Comparison of ENCODE assay signal across 8 mouse cellular contexts in the genomic region with DNA sequence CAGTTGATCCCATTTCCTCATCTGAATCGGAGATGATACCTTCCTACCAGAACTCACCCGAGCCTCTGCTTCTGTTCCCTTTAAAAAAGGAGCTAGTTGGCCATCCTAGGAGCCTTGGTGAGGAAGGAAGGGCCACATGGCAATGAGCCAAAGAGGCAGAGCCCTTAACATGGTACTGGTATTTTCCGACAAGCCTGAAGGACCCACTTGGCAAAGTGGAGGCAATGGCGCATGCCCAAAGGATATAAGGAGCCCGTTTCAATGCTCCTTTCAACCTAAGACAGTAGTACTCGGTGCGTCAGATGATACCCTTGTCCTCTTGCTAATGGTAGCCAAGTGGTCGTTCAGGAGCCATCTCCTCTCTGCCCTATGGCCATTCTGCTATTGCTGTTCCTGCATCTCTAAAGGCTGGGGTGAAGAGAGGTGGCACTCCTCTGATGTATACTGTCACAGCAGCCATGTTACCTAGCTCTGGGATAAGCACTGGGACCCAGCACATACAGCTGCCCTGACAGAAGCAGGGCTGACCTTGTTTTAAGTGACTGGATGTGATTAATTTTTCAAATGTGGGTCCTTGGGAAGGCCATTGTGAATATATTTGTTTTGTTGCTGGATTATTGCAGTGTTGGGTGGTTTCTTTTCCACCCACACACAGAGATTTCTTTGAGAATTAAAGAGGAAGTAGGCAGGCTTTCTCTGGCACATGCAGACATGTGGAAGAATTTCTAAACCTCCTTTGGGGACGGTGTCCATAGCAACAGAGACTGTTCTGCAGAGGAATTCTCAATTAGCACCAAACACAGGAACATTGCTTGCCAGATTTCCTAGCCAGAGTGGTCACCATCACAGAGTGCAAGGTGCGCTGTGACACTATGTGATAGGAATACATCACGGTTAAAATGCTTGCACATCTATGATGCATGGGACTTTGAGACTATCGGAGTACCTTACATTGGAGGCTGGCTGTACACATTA.
DNase-seq lines count a peak whose midpoint lies in the region; ATAC-seq and TF ChIP-seq lines count a peak whose summit lies in the region.

No protein-coding gene starts in this region.

- peak overlapping the region; percentile 70 for H3K27ac ChIP-seq in gastrocnemius, adult 2 months
- peak overlapping the region; percentile 82 for H3K27ac ChIP-seq in midbrain, embryonic 12.5 days (replicated peaks)

- TF ChIP-seq CTCF in gastrocnemius, adult 2 months (IDR thresholded peaks at IDR 0.05): no peak

- H3K4me1 ChIP-seq in midbrain, embryonic 12.5 days: peaks cover 52% of the 10 kb centered on the region

- intact Hi-C loops in gastrocnemius, adult 2 months (cut with DNase I): loop anchor here (5.0 kb wide), 1 partner anchor 64 kb away; no protein-coding TSS in a partner anchor
- intact Hi-C loops in gastrocnemius, postnatal 14 days (cut with DNase I; ENCODE audit: low total_unique reads): no loop called here

- peaks cover 52% of the 10 kb centered on the region for H3K27me3 ChIP-seq in midbrain, embryonic 12.5 days

- no peaks in the 10 kb centered on the region for H3K36me3 ChIP-seq in midbrain, embryonic 12.5 days

- no peaks in the 10 kb centered on the region for H3K9me3 ChIP-seq in midbrain, embryonic 12.5 days

- ATAC-seq in midbrain, embryonic 12.5 days (ENCODE audit: low FRiP score, low read depth): peak; percentile 67

- WGBS in midbrain, embryonic 12.5 days: 60% methylated on average over 12 of the region's 12 CpGs

- H3K9ac ChIP-seq in midbrain, embryonic 12.5 days (replicated peaks): no peak overlapping the region

- peak; percentile 24 for DNase-seq in gastrocnemius, adult 2 months
- DNase-seq in gastrocnemius, postnatal 10 days: no peak
- peak; percentile 19 for DNase-seq in gastrocnemius, postnatal 14 days
- peak; percentile 54 to 82 for DNase-seq in layer of hippocampus, postnatal 14 days (ENCODE audit: low spot score in 2 of 2)
- DNase-seq in ovary, postnatal 10 days (ENCODE audit: low spot score): no peak
- DNase-seq in urinary bladder, postnatal 4 days (ENCODE audit: low spot score in 2 of 2): no peak
- DNase-seq in thymus, postnatal 4 days: no peak

- no peak overlapping the region for H3K4me3 ChIP-seq in gastrocnemius, adult 2 months
- H3K4me3 ChIP-seq in midbrain, embryonic 12.5 days: no peak overlapping the region

- peak overlapping the region; percentile 0; the same call in 1 of the 2 replicates for H3K4me2 ChIP-seq in midbrain, embryonic 12.5 days (replicated peaks)

Comparison
In these comparisons a context has a peak if more than half of its experiments do, and no peak if none do; other contexts are left out.
1. DNase-seq: peak in gastrocnemius, adult 2 months (single experiment), gastrocnemius, postnatal 14 days (single experiment) and layer of hippocampus, postnatal 14 days (2 of 2); none in gastrocnemius, postnatal 10 days (single experiment), ovary, postnatal 10 days (single experiment), urinary bladder, postnatal 4 days (0 of 2) and thymus, postnatal 4 days (single experiment).